Mouse (Mus musculus): ENCODE results near the gene Ddb1. TPM values are rescaled to one million over a fixed set of nuclear protein-coding genes. Genes with fewer than 3 reads are reported as not detected.
"Not testable (repeated sequence)": the region's sequence is repeated elsewhere in the genome, so short reads cannot be mapped to it uniquely, and the experiment has no call there.

Ddb1 gene
- total RNA-seq (2014; rRNA removed): 274 and 288 TPM in 2 replicates
- 144 and 146 TPM in 2 replicates for polyA plus RNA-seq (2015; fragmentation: Nextera tagmentation; extraction: Ambion mirVana)

- Histone ChIP-seq H3K4me2 (ENCODE audit: low read depth, low read length) (peak within 1 kb of the TSS; percentile 80), H3K36me3 (ENCODE audit: insufficient read depth, low read length) (peaks cover 29% of the 10 kb centered on the region), H3K9me3 (ENCODE audit: low read length) (no peaks in the 10 kb centered on the region), H3K27ac (peak within 1 kb of the TSS; percentile 93), H3K4me3 (ENCODE audit: low read length) (peak within 1 kb of the TSS; percentile 98), H3K27me3 (ENCODE audit: insufficient read depth, low read length) (no peaks in the 10 kb centered on the region), H3K4me1 (ENCODE audit: insufficient read depth, low read length) (peaks cover 11% of the 10 kb centered on the region), H3K9ac (replicated peaks; ENCODE audit: low read length) (peak within 1 kb of the TSS; percentile 92)
- peak; percentile 98 for ATAC-seq
- peak; percentile 99 for DNase-seq (ENCODE audit: low spot score)
- TF ChIP-seq CTCF (IDR thresholded peaks at IDR 0.05; ENCODE audit: low read depth): peak; percentile 80
- under 1% methylated on average over 47 of the region's 49 CpGs for WGBS
These were observed at the start of gene Ddb1, which contains the start of gene Tkfc for GRCm38 (mm10) chr19:10605293-10605900. TSS of gene Ddb1 (plus strand) at chr19:10605327. TSS of gene Tkfc (minus strand) at chr19:10605654.

DNA sequence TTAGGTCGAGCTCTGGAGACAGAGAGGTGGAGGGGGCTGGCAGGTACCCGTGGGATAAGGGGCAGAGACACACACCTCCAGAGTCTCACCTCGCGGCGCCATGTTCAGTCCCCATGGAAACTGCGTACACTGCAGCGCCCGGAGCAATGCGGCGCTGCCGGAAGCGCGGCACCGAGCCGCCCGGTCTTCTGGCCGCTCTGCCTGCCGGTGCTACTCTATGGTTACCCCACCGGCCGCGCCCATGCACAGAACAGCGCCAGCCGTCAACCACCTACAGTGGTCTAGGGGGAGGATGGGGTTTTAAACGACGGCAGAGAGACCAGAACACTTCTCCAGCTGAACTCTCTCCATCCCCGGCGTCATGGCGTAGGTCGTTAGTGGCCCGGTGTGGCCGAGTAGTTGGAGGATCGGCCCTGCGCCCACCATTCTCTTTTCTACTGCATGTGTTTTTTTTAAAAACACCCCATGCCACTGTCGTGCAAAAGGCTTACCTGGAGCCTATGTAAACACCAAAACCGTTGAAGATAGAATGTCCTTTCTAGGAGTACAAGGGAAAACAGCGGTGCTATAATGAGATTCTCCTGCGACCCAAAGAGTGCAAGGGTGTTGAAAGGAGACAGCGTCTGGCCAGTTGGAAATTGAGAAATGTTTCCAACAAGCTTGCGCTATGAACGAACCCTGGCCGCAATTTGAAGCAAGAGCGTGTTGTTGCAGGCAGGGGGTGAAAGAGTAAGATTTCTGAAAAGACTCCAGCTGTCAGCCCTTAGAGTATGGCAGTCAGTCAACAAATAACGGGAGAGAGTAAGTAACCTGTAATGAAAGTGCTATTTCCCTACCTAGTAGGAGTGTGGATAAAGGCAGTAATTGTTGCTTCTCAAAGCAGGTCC lies 49.3 kb upstream of the Ddb1 start, which contains the start of gene Tmem216:
Gene Tmem216 (minus strand): TSS at position 615 of the 887 bp plus-strand sequence.
- ATAC-seq: peak; percentile 98

GRCm38 (mm10) chr19:10557001-10557400 lies 48.1 kb upstream of the Ddb1 start:
- no peak for TF ChIP-seq CTCF (IDR thresholded peaks at IDR 0.05; ENCODE audit: low read depth)
- H3K4me2 ChIP-seq (ENCODE audit: low read depth, low read length): no peak overlapping the region

More for the DNA sequence above, 49.3 kb upstream of the Ddb1 start, which contains the start of gene Tmem216:
- H3K36me3 ChIP-seq (ENCODE audit: insufficient read depth, low read length): peaks cover 13% of the 10 kb centered on the region
- peak; percentile 23; the same call in 1 of the 2 replicates for TF ChIP-seq CTCF (IDR thresholded peaks at IDR 0.05; ENCODE audit: low read depth)
- peak within 1 kb of the TSS; percentile 83 for H3K4me2 ChIP-seq (ENCODE audit: low read depth, low read length)
- H3K4me1 ChIP-seq (ENCODE audit: insufficient read depth, low read length): no peaks in the 10 kb centered on the region
- H3K4me3 ChIP-seq (ENCODE audit: low read length): peak within 1 kb of the TSS; percentile 60
- no peaks in the 10 kb centered on the region for H3K27me3 ChIP-seq (ENCODE audit: insufficient read depth, low read length)
- peak within 1 kb of the TSS; percentile 86 for H3K27ac ChIP-seq
- H3K9ac ChIP-seq (replicated peaks; ENCODE audit: low read length): peak within 1 kb of the TSS; percentile 67
- under 1% methylated on average over 43 of the region's 43 CpGs for whole genome bisulfite sequencing
- no peaks in the 10 kb centered on the region for H3K9me3 ChIP-seq (ENCODE audit: low read length)
- peak; percentile 93 for DNase-seq (ENCODE audit: low spot score)

GRCm38 (mm10) chr19:10557430-10557829 lies 47.7 kb upstream of the Ddb1 start:
- Histone ChIP-seq H3K4me1 (ENCODE audit: insufficient read depth, low read length) (no peaks in the 10 kb centered on the region), H3K36me3 (ENCODE audit: insufficient read depth, low read length) (peaks cover 5% of the 10 kb centered on the region)

More at GRCm38 (mm10) chr19:10557001-10557400, 48.1 kb upstream of the Ddb1 start:
- DNase-seq (ENCODE audit: low spot score): no peak
- Histone ChIP-seq H3K27ac (peak overlapping the region; percentile 86; the same call in 1 of the 2 replicates), H3K4me1 (ENCODE audit: insufficient read depth, low read length) (no peaks in the 10 kb centered on the region), H3K4me3 (ENCODE audit: low read length) (no peak overlapping the region), H3K36me3 (ENCODE audit: insufficient read depth, low read length) (peaks cover 5% of the 10 kb centered on the region), H3K27me3 (ENCODE audit: insufficient read depth, low read length) (no peaks in the 10 kb centered on the region), H3K9ac (replicated peaks; ENCODE audit: low read length) (peak overlapping the region; percentile 67; the same call in 1 of the 2 replicates), H3K9me3 (ENCODE audit: low read length) (no peaks in the 10 kb centered on the region)
- no peak for ATAC-seq
- WGBS: 81% methylated on average over 2 of the region's 2 CpGs

GRCm38 (mm10) chr19:10557837-10558375 lies 47.2 kb upstream of the Ddb1 start:
- H3K9ac ChIP-seq (replicated peaks; ENCODE audit: low read length); H3K4me1 ChIP-seq (ENCODE audit: insufficient read depth, low read length); H3K4me3 ChIP-seq (ENCODE audit: low read length); H3K27ac ChIP-seq; ATAC-seq; H3K9me3 ChIP-seq (ENCODE audit: low read length); H3K27me3 ChIP-seq (ENCODE audit: insufficient read depth, low read length); H3K36me3 ChIP-seq (ENCODE audit: insufficient read depth, low read length); H3K4me2 ChIP-seq (ENCODE audit: low read depth, low read length); DNase-seq (ENCODE audit: low spot score): not testable (repeated sequence)
- WGBS: 69% methylated on average over 4 of the region's 4 CpGs

More at GRCm38 (mm10) chr19:10557430-10557829, 47.7 kb upstream of the Ddb1 start:
- Histone ChIP-seq H3K9ac (replicated peaks; ENCODE audit: low read length) (no peak overlapping the region), H3K9me3 (ENCODE audit: low read length) (no peaks in the 10 kb centered on the region), H3K4me3 (ENCODE audit: low read length) (no peak overlapping the region), H3K27me3 (ENCODE audit: insufficient read depth, low read length) (no peaks in the 10 kb centered on the region), H3K4me2 (ENCODE audit: low read depth, low read length) (no peak overlapping the region), H3K27ac (no peak overlapping the region)
- 66% methylated on average over 2 of the region's 2 CpGs for WGBS
- ATAC-seq (no peak), DNase-seq (ENCODE audit: low spot score) (no peak)
- no peak for TF ChIP-seq CTCF (IDR thresholded peaks at IDR 0.05; ENCODE audit: low read depth)

DNA sequence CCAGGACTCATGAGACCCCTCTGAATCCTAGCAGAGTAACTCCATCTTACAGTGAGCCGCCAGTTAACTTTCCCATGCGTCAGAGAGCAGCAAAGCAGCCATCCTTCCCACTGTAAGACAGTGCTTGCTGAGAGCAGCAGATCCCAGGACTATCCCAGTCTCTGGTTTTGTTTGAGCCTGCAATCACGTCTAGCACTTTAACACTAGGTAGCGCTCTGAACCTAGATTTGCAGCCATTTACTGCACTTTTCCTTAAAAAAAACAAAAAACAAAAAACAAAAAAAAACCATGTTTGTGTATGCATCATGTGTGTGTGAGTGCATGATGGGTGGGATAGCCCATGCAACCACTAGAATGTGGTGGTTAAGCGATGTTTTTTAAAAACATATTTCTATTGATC lies 45.0 kb upstream of the Ddb1 start:
- no peak overlapping the region for H3K4me3 ChIP-seq (ENCODE audit: low read length)
- no peaks in the 10 kb centered on the region for H3K9me3 ChIP-seq (ENCODE audit: low read length)
- H3K4me1 ChIP-seq (ENCODE audit: insufficient read depth, low read length): no peaks in the 10 kb centered on the region
- peak; percentile 52 for TF ChIP-seq CTCF (IDR thresholded peaks at IDR 0.05; ENCODE audit: low read depth)
- no peak overlapping the region for H3K27ac ChIP-seq
- 29% methylated on average over 5 of the region's 5 CpGs for WGBS
- ATAC-seq (no peak), DNase-seq (ENCODE audit: low spot score) (peak; percentile 62)
- no peaks in the 10 kb centered on the region for H3K36me3 ChIP-seq (ENCODE audit: insufficient read depth, low read length)
- no peak overlapping the region for H3K9ac ChIP-seq (replicated peaks; ENCODE audit: low read length)
- no peaks in the 10 kb centered on the region for H3K27me3 ChIP-seq (ENCODE audit: insufficient read depth, low read length)
- H3K4me2 ChIP-seq (ENCODE audit: low read depth, low read length): no peak overlapping the region

Measured in hindbrain, postnatal 0 days (tissue).